18 mouse cellular contexts compared by ENCODE assay signal in genomic region chr1:59758325-59758724, GRCm38 (mm10).
"Had no signal": no experiment of that assay in that cellular context is flagged by ENCODE, and none has a peak within 500 bp of the region (broad histone marks: within the 10 kb centered on the region; RNA-seq: fewer than 3 reads in every experiment).

No protein-coding gene starts in this region.

- ATAC-seq: midbrain, embryonic 16.5 days had no signal

- H3K9me3 ChIP-seq: midbrain, embryonic 10.5 days; midbrain, embryonic 12.5 days; neural tube, embryonic 13.5 days; neural tube, embryonic 15.5 days had no signal

- H3K36me3 ChIP-seq: midbrain, embryonic 10.5 days; midbrain, embryonic 12.5 days; neural tube, embryonic 13.5 days; neural tube, embryonic 15.5 days had no signal

- H3K27ac ChIP-seq: midbrain, embryonic 10.5 days; midbrain, embryonic 12.5 days; neural tube, embryonic 13.5 days; neural tube, embryonic 15.5 days had no signal

- H3K4me1 ChIP-seq: neural tube, embryonic 15.5 days had no signal

- H3K4me3 ChIP-seq: midbrain, embryonic 10.5 days; midbrain, embryonic 12.5 days; myocyte; neural tube, embryonic 13.5 days; neural tube, embryonic 15.5 days had no signal

- H3K9ac ChIP-seq: lung, embryonic 14.5 days; midbrain, embryonic 12.5 days; neural tube, embryonic 13.5 days; neural tube, embryonic 15.5 days had no signal

- DNase-seq: lung, adult 18-20 months; lung, embryonic 14.5 days; lung, postnatal 10 days; lung, postnatal 4 days; midbrain, embryonic 14.5 days; right cerebral cortex, adult 18-20 months; right cerebral cortex, postnatal 25 days; right cerebral cortex, postnatal 4 days; spleen, adult 18-20 months; thymus, adult 18-20 months; thymus, postnatal 14 days; thymus, postnatal 36 days had no signal
